Mouse (Mus musculus) small intestine, adult 2 months (tissue): ENCODE results near the gene Olfr641.

Source experiments
- CTCF ChIP-seq: fragments of 200-500 bp; IDR thresholded peaks from 2 replicates; pipeline ENCODE4 v1.5.1; 2012; ENCODE audit warnings: low read depth, mild to moderate bottlenecking, control low read depth, inconsistent platforms, low read length, moderate library complexity, mixed read lengths; ENCODE audit not compliant: insufficient replicate concordance, insufficient read length; ENCODE audit errors: extremely low read depth
- POLR2A ChIP-seq: fragments of 200-500 bp; IDR thresholded peaks from 2 replicates; pipeline ENCODE4 v1.6.1; 2012; ENCODE audit warnings: low read depth, mild to moderate bottlenecking, control low read depth, inconsistent platforms, low read length, moderate library complexity

- TF ChIP-seq POLR2A (no peak), CTCF (no peak)
Measured at GRCm38 (mm10) chr7:104052566-104052965, 17.3 kb downstream of the Olfr641 start, which contains the start of gene Olfr642.
